Mouse (Mus musculus): ENCODE results near the gene Ppp1cc.
"Not testable (repeated sequence)": the region's sequence is repeated elsewhere in the genome, so short reads cannot be mapped to it uniquely, and the experiment has no call there.

- TF ChIP-seq HCFC1 (IDR thresholded peaks at IDR 0.05; ENCODE audit: borderline replicate concordance, insufficient read depth, low read length); MAFK (IDR thresholded peaks at IDR 0.05; ENCODE audit: insufficient read depth, low read depth, low read length): not testable (repeated sequence)
Measured at GRCm38 (mm10) chr5:122212820-122213219, 54.7 kb downstream of the Ppp1cc start.
